Mouse (Mus musculus) cerebellum, postnatal 14 days (tissue): ENCODE results near the gene Gm38655.
A peak's percentile ranks its signal among the peaks of the same experiment; 100 is the strongest.

ENCODE experiments used
- DNase-seq, 2 experiments: peaks; one replicate each; pipeline ENCODE4 v3.0.0; 2021; ENCODE audit warnings: mixed read lengths in 2 of 2

The Gm38655 gene

DNA sequence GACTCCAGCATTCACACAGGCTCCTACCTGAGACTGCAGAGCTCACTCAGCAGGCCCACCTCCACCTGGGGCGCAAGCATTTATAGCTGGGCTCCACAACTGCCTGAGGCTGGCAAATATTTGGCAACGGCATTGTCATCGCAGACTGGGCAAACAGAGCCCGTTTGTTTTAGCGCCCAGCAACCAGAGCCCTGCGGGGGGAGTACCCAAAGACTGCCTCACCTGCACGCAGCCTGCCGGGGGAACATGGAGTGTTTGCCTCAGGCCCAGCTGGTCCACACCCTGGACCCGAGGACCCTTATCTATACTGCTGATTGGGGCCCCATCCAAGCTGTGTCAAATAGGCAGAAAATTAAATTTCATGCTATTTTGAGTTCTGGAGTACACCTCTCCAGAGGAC, at the start of gene Gm38655:
TSS of gene Gm38655 (minus strand) at position 61 of the 400 bp plus-strand sequence.
- DNase-seq = no peak

DNA sequence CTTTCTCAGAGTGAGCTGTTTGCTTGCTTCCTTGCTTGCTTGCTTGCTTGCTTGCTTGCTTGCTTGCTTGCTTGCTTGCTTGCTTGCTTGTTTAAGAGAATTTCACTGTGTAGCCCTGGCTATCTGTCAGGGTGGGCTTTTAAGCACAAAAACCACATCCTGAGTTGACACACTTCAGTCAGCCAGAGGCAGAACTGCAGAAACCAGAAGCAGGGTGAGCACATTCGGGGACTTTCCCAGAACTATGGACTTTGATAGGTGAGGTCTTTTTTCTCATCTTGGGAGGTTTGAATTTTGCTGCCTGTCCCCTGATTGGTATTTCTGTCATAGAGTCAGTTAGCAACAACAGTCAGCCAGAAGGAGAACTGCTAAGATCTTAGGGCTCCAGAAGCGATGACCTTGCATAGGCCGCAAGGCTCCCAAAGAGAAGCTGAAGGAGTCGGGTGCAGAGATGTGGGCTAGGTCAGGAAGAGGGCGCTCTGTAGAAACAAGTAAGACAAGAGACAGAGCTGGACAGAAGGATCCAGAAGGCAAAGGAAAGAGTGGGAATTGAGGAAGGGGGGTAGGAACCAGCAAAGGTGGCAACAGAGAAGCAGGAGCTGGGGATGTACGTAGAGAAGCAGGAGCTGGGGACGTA, 49.4 kb upstream of the Gm38655 start:
- no peak for DNase-seq

DNA sequence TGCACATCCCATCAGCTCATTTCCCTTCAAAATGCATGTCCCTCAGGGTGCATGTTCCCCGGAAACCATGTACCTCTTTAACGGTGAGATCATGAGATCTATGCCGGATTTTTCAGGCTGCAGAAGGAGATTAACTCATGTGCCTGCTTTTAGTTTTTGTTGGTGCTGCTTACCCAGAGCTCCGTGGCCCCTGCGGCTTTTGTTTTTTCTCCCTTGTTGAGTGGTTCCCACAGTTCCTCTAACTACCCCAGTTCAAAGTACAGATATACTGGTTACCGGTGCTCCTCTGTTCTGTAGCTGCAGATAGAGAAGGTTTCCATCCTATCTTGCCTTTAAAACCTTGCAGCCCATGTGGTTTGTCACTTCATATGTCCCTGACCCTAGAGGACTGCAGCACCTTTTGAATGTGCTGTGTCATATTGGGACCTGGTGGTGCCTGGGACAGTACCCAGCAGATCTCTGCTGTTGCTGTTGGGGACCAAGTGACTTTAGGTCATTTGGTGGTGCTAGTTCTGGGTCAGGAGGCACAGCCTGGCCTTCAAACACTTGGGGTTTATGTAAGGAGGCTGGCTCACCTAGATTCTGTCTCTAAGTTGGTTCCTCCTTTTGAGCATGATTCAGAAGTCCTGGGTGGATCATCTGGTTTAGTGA, 47.8 kb upstream of the Gm38655 start:
- DNase-seq = no peak

DNA sequence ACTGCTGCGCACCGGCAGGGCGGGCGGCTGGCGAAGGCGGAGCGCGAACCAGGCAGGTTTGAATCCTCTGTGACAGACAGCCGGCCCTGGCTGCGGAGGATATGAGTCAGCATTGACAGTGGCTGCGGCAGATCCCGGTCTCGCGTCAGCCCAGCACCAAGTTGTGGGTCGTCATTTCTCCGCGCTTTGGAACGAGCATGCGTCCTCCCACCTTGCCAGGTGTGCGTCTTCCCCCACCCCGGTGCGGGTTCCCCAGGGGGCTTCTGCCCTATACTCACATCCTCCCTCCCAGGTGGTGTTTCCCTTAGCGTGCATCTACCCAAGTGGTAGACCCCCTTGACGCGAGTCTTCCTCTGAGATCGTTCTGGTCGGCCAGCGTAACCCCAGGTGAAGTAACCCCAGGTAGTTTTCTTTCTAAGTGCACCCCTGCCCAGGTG, 47.3 kb upstream of the Gm38655 start:
- peak; percentile 57 to 58 for DNase-seq

DNA sequence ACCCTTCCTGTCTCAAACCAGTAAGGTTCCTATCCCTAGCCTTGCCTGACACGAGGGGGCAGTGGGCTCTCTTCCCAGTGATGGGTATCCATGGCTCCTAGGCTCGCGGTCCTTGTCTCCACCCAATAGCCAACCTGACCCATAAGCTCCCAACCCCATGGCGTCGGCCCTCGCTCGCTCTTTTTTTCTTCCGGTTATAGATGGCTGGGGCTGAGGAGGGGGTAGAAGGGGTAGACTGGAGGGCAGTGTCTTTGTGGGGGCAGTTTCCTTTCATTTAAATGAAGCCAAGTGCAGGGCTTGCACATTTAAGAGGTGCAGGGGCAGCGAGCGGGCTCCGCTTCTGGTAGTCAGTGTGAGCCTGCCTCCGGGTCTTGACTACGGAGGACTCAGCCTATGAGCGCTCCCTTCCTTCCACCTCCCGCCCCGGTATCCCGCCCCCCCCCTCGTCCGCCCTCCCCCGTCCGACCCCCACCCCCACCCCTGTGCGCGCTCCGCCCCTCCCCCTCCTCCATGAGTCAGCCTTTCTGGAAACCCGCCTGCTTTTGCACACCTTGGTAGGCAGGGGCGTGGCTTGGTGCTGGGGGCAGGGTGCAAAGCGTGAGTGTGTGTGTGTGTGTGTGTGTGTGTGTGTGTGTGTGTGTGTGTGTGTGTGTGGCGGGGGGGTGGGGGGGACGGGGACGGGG, 46.7 kb upstream of the Gm38655 start:
- DNase-seq = peak; percentile 81 to 92

DNA sequence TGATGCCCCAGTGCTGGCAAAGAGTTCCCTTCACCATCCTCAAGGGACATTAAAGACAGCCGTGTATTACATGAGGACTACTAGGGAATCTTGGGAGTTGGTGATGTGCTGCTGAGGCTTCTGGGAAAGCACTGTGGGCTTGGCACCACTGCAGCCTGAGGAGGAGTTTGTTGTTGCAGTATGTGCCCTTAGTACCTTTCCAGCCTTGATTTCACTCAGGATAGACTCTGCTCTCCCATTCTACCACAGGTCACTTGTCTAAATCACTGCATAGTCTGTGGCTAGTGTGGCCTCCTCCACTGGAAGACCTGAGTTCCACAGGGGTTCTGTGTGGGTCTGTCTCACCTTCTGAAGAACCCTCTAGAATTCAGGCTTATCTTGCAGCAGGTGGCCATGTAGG, 45.5 kb upstream of the Gm38655 start:
- no peak for DNase-seq

DNA sequence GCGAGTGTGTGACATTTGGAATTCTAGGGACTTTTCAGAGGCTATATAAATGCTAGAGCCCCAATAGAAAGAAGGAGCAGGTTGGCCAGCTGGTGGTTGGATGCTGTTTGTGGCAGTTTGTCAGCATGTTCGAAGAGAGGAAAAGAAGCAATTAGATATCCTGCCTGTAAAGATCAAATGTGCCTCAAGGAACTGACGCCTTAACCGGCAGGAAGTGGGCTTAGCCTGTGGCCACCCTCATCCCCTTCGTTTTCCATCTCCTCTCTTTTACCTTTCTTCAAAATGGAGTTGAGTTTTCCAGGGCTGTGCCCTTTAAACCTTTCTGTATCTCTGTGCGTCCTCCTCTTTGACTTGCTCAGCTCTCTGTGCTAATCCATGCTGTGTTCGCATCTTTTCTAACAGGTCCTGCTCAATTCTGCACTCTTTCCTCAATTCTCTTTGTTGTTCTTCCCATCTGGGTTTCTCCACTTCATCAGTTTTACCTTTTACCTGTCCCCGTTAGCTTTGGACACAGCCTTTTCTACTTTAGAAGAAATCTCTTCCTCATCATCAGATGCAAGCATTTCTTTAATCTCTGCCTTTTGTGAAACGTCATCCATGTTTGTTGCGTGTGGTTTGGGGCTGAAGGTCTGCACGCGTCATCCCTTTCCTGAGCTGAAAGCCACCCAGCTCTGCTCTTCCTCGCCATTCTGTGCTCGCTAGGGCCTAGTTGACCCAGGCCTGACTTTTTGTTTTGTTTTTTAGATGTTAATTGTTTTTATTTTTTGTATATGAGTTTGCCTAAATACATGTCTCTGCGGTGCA, 44.4 kb upstream of the Gm38655 start:
- DNase-seq = no peak

DNA sequence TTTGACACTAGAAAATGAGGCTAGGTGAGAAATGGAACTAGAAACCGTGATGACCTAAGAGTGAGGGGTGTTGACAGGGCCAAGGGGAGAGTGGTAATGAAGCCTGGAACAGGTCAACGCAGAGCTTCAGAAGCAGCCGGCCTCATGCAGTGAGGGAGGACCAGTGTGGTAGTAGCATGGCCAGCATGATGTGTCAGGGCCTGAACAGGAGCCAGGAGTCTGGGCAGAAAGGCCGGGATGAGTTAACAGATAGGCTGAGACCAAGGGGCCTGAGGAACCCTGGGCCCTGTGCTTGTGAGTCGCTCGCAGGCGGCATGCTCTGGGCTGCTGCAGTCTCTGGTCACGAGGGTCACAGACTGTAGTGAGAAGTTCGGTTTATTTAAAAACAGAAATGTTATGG, 43.7 kb upstream of the Gm38655 start:
- DNase-seq = no peak

DNA sequence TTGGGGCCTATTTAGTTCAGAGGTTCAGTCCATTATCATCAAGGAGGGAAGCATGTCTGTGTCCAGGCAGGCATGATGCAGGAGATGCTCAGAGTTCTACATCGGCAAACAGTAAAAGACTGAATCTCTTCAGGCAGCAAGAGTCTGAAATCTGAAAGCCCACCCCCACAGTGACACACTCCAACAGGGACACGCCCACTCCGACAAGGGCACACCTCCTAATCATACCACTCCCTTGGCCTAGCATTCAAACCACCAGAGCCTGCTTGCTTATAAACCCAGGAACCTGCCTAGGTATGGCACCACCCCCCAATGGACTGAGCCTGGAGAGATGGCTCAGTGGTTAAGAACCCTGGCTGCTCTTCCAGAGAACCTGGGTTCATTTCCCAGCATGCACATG, 40.2 kb upstream of the Gm38655 start:
- no peak for DNase-seq

DNA sequence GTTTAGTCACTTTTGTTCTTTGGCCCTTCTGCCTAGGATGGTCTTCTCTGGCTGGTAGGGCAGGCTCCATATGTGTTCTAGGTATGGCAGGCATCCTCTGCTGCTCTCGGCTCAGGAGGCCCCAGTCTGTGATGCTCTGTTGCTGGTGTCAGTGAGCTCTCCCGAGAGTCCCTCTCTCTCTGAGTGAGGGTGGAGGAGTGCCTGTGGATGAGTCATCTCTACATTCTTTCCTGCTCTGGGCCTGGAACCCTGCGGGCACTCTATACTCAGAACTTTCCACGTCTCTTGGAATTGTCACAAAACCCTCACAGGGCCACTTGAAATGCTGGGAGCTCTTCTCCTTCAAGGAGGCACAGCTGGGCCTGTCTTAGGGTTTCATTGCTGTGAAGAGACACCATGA, 36.4 kb upstream of the Gm38655 start:
- no peak for DNase-seq

DNA sequence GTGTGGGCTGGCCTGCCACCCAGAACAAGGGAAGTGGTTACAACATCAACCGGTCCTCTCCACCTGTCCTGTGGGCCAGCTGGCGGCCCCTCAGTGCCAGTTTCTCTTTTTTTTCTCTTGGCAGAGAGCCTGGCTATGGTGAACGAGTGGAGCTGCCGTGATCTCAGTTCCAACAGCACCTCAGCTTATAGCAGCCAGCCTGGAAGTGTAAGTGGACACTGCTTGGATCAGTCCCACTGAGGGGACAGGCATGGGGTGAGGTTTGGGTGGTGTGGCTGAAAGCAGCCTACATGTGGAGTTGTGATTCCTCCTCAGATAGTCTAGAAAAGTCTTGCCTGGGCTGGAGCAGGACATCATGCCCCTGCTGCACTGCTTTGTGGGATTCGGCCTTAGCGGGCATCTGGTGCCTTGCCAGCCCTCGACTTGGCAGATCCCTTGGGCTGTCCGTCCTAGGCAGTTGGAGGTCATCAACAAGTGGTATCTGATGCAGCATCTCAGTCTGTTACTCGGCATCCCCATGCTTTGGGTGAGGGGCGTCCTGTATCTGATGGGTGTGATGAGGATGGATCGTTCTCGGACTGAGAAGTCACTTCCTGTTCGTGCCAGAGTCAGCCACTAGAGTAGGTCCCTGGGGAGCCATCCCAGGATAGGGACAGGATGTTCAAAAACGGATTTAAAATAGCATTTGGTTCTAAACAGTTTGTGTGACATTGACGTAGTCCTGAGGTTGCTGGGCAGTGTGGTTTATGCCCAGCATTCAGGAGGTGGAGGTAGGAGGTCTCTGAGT, 35.6 kb upstream of the Gm38655 start:
- peak; percentile 76 to 82 for DNase-seq

DNA sequence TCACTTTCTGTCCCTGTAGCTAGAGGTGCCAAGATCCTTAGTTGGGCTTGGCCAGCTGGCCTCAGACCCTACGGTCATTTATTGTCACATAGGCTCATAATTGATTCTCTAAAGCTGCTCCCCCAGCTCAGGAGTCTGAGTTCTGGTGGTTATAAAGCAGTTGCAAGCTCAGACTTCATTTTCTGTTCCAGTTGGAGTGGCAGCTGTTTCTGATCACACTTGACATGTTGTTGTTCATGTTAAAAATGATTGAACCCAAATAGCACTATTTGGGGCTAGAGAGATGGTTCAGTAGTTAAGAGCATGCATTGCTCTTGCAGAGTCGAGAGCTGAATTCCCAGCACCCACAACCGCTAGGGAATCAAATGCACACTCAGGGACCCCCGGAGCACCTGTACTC, 34.7 kb upstream of the Gm38655 start:
- no peak for DNase-seq

DNA sequence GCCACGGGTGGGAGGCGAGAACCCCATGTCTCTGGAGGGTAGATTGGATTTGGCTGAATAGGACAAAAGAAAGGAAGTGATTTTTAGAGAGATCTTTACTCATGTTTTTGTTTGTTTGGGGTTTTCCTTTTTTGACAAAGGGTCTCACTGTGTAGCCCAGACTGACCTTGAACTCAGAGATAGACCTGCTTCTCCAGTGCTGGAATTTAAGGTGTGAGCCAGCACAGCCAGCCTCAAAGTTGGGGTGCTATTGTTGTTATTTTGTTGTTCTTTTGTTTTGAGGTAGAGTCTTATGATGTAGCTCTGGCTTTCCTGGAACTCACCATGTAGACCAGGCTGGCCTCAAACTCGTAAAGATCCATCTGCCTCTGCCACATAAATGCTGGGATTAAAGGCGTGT, 27.1 kb upstream of the Gm38655 start:
- no peak for DNase-seq

DNA sequence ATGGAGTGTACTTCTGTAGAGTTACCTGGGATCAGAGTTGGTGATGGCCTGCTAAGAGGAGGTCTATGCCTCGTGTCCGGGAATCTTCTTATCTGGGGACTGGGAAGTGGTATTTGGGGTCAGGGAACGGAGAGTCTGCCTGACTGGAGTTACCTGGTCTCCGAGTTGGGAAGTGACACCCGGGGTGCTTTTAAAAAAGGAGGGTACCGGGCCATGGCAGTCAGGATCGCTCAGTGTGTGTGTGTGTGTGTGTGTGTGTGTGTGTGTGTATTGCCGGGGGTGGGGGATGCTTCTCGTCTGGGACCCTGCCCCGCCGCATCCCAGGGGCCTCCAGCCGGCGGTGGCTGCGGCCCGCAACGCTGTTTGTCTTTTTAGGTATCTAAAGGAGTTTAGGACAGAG, 13.8 kb upstream of the Gm38655 start:
- DNase-seq = peak in 1 of 2 experiments; percentile 24

DNA sequence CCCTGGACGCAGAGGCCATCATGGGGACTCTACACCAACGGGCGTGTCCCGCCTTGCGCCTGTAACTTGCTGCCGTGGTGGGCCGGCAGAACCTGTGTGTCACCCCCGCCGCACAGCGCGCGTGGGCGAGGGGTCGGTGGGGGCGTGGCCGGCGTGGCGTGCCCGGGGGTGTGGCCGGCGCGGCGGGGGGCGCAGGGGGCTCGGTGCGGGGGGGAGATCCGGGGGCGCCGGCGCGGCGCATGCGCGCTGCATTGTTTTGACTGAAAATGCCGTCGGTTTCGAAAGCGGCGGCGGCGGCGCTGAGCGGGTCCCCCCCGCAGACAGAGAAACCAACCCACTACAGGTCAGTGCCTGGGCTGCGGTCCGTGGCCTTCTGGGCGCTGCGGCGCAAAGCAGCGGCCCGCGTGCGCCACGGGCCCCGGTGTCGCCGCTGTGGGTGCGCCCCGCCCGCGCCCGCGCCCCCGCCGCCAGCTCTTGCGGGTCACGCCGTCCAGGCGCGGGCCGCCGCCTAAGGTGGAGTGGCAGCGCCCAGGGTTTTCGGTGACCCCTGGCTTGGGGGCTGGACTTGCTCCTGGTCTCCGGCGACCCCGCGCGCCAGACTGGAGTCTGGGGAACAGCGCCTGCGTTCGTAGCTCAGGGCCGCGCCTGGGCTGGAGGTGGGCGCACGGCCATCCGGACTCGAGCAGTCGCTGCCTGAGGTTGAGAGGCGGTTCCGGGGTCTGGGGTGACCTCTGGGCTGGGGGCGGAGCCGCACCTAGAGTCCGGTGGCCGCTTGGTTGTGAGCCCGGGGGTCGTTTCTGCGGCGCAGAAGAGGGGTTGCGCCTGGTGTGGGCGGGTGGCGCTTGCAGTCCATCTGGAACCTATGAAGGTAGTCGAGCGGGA, 13.1 kb upstream of the Gm38655 start, which contains the start of gene Unkl:
TSS of gene Unkl (plus strand) at position 248 of the 882 bp plus-strand sequence.
- peak; percentile 82 to 86 for DNase-seq

DNA sequence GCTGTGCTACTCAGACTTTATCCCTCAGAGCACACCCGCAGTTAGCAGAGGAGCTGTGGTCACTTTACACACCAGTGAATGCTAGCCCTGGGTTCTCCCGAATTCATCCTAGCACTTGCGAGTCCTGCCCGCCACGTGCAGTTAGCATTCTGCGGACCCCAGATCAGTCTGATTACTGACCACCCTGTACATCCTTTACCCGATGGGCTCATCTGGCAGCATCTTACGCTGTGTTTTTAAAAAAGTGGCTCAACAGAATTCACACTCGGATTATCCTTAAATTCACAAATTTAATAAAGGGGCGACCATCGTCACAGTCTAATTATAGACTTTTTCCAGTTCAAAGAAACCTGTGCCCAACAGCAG, 12.5 kb upstream of the Gm38655 start:
- DNase-seq = no peak

DNA sequence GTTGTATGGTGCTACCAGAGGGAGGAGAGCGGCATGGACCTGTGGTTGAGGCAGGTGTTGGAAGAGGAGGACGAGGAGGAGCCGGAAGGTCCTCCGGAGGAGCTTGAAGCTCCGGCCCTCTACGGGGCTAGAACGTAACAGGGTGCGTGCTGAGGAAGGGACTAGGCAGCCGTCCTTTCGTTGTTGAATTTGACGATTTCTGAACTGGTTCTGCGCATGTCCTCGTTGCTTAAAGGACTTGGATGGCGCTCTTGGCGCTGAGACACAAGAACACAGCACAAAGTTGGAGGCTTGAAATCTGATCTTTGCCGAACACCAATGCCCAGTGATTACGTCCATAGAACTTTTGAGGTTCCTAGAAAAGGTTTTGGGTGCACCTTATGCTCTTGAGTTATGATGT, 9.7 kb upstream of the Gm38655 start:
- DNase-seq = no peak

DNA sequence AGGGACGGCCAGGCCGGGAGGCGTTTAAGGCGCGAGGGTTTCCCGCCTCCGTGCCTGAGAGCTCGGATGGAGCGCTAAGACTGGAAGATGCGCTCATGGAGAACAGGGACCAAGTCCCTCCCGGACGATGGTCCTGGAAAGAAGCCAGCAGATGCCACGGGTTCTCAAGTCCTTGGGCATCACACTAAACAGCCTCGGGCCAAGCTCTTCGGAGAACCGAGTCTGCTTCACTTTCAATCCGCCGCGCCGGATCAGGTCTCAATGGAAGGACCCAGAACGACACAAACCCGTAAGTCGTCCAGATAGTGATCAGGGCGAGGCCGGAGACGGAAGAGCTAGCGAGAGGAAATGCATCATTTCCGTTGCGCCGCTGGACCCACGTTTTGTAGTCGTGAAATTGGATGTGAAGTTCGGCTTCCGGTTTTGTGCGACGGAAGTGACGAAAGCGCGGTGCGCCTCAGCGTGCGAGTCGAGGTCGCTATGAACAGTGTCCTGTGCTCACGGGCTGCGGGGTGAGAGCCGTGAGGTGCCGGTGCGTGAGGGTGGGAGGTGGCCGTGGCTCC, 8.9 kb upstream of the Gm38655 start, which contains the start of gene BC003965:
TSS of gene BC003965 (plus strand) at position 426 of the 563 bp plus-strand sequence.
- DNase-seq = peak; percentile 98 to 99

DNA sequence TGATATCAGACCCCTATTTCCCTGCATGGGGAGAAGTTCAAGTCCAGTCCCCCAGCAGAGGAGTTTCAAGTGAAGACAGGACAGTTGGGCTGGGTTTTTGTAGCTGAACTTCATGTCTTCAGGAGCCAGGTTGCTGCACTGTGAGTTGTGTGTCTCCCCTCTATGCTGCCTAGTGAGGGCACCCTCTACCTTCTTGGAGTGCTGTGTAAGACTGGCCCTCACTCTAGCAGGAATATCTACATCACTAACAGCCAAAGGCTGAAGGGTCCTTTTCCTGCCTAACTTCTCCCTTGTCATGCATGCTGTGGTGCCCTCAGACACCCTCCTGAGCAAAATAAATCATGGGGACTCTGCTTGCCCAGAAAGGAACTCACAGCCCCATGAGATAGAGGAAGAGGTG, 8.0 kb upstream of the Gm38655 start:
- DNase-seq = peak in 1 of 2 experiments; percentile 32

DNA sequence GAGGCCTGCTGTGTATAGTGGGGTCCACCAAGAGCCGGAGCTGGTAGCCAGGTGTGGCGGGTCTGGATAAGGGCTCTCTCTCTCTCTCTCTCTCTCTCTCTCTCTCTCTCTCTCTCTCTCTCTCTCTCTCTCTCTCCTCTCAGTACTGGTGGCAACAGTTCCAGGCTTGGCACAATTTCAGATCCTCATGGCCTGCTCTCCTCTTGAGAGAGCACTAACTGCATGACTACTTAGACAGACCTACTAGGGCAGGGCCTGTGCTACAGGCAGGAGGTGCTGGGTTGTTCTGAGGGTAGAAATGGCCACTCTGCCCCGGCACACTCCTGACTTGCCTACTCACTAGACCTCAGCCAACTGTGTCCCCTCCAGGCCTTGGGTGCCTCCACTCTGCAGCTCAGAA, 2.7 kb downstream of the Gm38655 start:
- no peak for DNase-seq

DNA sequence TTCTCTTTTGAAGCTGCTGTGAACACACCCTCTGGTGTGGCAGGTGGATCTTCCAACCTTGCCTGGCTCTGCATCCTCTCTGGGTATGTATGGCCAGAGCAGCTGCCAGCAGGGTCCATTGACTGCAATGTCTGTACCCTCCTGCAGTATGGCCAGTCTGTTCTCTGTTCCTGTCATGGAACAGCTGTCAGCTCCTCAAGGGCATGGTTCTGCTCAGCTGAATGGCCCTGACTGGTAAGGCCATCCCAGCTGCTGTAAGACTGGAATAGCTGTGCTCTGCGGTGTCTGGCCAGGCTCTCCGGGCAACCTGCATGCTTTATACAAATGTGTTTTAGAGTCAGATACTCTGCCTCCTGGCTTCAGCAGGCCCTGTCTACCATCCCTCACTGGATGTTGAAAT, 5.6 kb downstream of the Gm38655 start:
- DNase-seq = no peak
